Mouse (Mus musculus): ENCODE data around the gene Shisa7. TPM values are rescaled to one million over a fixed set of nuclear protein-coding genes. Genes with fewer than 3 reads are reported as not detected.
"Not testable (repeated sequence)": the region's sequence is repeated elsewhere in the genome, so short reads cannot be mapped to it uniquely, and the experiment has no call there.

Gene Shisa7
- total RNA-seq, 2 experiments from 2014 or later: not detected

- DNase-seq (ENCODE audit: low spot score): peak; percentile 15
Measured at GRCm38 (mm10) chr7:4795767-4796433, 48.6 kb downstream of the Shisa7 start.

- DNase-seq (ENCODE audit: low spot score): no peak
Measured at GRCm38 (mm10) chr7:4794631-4795168, 49.8 kb downstream of the Shisa7 start.

GRCm38 (mm10) chr7:4793674-4794073 is 50.8 kb downstream of the Shisa7 start:
- no peak for DNase-seq (ENCODE audit: low spot score)

- not testable (repeated sequence) for DNase-seq (ENCODE audit: low spot score)
Measured at GRCm38 (mm10) chr7:4793248-4793647, 51.2 kb downstream of the Shisa7 start.

- peak; percentile 97 for DNase-seq (ENCODE audit: low spot score)
Measured at GRCm38 (mm10) chr7:4792278-4793212, 52.0 kb downstream of the Shisa7 start, which contains the start of gene Rpl28. Rpl28 (plus strand) TSS chr7:4792874.

- DNase-seq (ENCODE audit: low spot score): peak; percentile 65
Measured at GRCm38 (mm10) chr7:4789436-4789935, 55.0 kb downstream of the Shisa7 start, which contains the start of gene Tmem238. Tmem238 (minus strand) TSS chr7:4789656.

- peak; percentile 39 for DNase-seq (ENCODE audit: low spot score)
Measured at GRCm38 (mm10) chr7:4788499-4789435, 55.7 kb downstream of the Shisa7 start.

GRCm38 (mm10) chr7:4783667-4784268 is 60.7 kb downstream of the Shisa7 start:
- DNase-seq (ENCODE audit: low spot score): no peak

- no peak for DNase-seq (ENCODE audit: low spot score)
Measured at GRCm38 (mm10) chr7:4782759-4783158, 61.7 kb downstream of the Shisa7 start, which contains the start of the genes Il11 and Tmem190. Il11 (minus strand) TSS chr7:4782859. Tmem190 (plus strand) TSS chr7:4782937.

- no peak for DNase-seq (ENCODE audit: low spot score)
Measured at GRCm38 (mm10) chr7:4782130-4782529, 62.4 kb downstream of the Shisa7 start.

- DNase-seq (ENCODE audit: low spot score): no peak
Measured at GRCm38 (mm10) chr7:4779921-4780320, 64.6 kb downstream of the Shisa7 start.

- no peak for DNase-seq (ENCODE audit: low spot score)
Measured at GRCm38 (mm10) chr7:4777851-4778637, 66.5 kb downstream of the Shisa7 start.

GRCm38 (mm10) chr7:4776861-4777830 is 67.3 kb downstream of the Shisa7 start:
- peak; percentile 30 for DNase-seq (ENCODE audit: low spot score)

- DNase-seq (ENCODE audit: low spot score): no peak
Measured at GRCm38 (mm10) chr7:4776131-4776530, 68.4 kb downstream of the Shisa7 start.

Measured in gastrocnemius, adult 18-20 months (tissue).